Mouse (Mus musculus): ENCODE results near the gene Ccdc13.

Ccdc13 gene

GRCm38 (mm10) chr9:121838829-121839621 is at the start of gene Ccdc13:
TSS of gene Ccdc13 (minus strand) at chr9:121839461.
- peak; percentile 77 for DNase-seq (ENCODE audit: low spot score)

- no peak for DNase-seq (ENCODE audit: low spot score)
Observed at GRCm38 (mm10) chr9:121882015-121882457, 42.8 kb upstream of the Ccdc13 start.

- no peak for DNase-seq (ENCODE audit: low spot score)
Observed at GRCm38 (mm10) chr9:121881301-121881700, 42.0 kb upstream of the Ccdc13 start.

- peak; percentile 83 for DNase-seq (ENCODE audit: low spot score)
Observed at GRCm38 (mm10) chr9:121880840-121881239, 41.6 kb upstream of the Ccdc13 start.

- peak; percentile 63 for DNase-seq (ENCODE audit: low spot score)
Observed at GRCm38 (mm10) chr9:121877052-121877740, 37.9 kb upstream of the Ccdc13 start.

- DNase-seq (ENCODE audit: low spot score) = no peak
Observed at GRCm38 (mm10) chr9:121873578-121873977, 34.3 kb upstream of the Ccdc13 start.

GRCm38 (mm10) chr9:121872062-121872683 is 32.9 kb upstream of the Ccdc13 start:
- no peak for DNase-seq (ENCODE audit: low spot score)

- DNase-seq (ENCODE audit: low spot score) = no peak
Observed at GRCm38 (mm10) chr9:121869973-121870515, 30.8 kb upstream of the Ccdc13 start.

GRCm38 (mm10) chr9:121869432-121869831 is 30.2 kb upstream of the Ccdc13 start:
- no peak for DNase-seq (ENCODE audit: low spot score)

- no peak for DNase-seq (ENCODE audit: low spot score)
Observed at GRCm38 (mm10) chr9:121868236-121868635, 29.0 kb upstream of the Ccdc13 start.

GRCm38 (mm10) chr9:121867632-121868031 is 28.4 kb upstream of the Ccdc13 start:
- peak; percentile 35 for DNase-seq (ENCODE audit: low spot score)

GRCm38 (mm10) chr9:121865425-121866008 is 26.3 kb upstream of the Ccdc13 start:
- DNase-seq (ENCODE audit: low spot score) = no peak

- DNase-seq (ENCODE audit: low spot score) = no peak
Observed at GRCm38 (mm10) chr9:121864837-121865236, 25.6 kb upstream of the Ccdc13 start.

GRCm38 (mm10) chr9:121860921-121861320 is 21.7 kb upstream of the Ccdc13 start:
- DNase-seq (ENCODE audit: low spot score) = no peak

GRCm38 (mm10) chr9:121859345-121859744 is 20.1 kb upstream of the Ccdc13 start:
- DNase-seq (ENCODE audit: low spot score) = no peak

- no peak for DNase-seq (ENCODE audit: low spot score)
Observed at GRCm38 (mm10) chr9:121858153-121858488, 18.9 kb upstream of the Ccdc13 start, which contains the start of gene Higd1a. TSS of gene Higd1a (minus strand) at chr9:121858362.

- peak; percentile 98 for DNase-seq (ENCODE audit: low spot score)
Observed at GRCm38 (mm10) chr9:121857474-121858152, 18.4 kb upstream of the Ccdc13 start.

GRCm38 (mm10) chr9:121856649-121857416 is 17.6 kb upstream of the Ccdc13 start:
- peak; percentile 32 for DNase-seq (ENCODE audit: low spot score)

- no peak for DNase-seq (ENCODE audit: low spot score)
Observed at GRCm38 (mm10) chr9:121854246-121854645, 15.0 kb upstream of the Ccdc13 start.

GRCm38 (mm10) chr9:121847842-121848241 is 8.6 kb upstream of the Ccdc13 start:
- no peak for DNase-seq (ENCODE audit: low spot score)

- DNase-seq (ENCODE audit: low spot score) = no peak
Observed at GRCm38 (mm10) chr9:121847138-121847537, 7.9 kb upstream of the Ccdc13 start.

Measured in urinary bladder, postnatal 14 days (tissue).